ENCODE assay signal across 8 mouse cellular contexts in the genomic region with DNA sequence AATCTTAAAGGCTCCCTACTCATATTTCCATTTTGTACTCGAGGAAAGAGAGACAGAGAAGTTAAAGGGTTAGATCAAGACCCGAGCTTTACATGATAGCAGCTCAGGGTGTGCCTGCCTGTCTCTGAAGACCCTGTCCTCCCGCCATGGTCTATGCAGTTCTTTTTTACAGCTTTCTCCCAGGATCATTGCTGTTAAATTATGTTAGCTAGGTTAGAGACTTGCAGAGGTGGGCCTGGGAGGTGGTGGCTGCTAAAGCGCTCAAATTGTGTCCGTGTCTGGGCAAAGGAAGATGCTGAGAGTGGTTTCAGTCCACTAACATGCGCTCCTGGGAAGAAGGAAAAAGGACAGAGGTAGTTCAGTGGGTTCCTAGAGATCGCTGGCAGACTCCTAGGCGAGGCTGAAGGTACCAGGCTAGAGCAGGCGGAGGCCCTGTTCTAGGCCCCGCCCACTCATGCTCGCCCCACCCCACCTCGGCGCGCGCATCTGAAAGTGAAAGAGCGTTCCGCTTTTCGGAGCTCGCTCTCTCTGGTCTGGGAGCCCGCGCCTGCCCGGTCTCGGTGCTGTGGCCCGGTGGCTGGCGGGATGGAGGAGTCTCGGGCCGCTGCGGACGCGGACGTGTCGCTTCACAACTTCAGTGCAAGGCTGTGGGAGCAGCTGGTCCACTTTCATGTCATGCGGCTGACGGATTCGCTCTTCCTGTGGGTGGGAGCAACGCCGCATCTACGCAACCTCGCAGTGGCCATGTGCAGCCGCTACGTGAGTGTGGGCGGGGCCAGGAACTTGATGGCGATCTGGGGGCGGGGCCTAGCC. TPM values are rescaled to one million over a fixed set of nuclear protein-coding genes. Genes with fewer than 3 reads are reported as not detected.
A peak's percentile ranks its signal among the peaks of the same experiment; 100 is the strongest.
DNase-seq lines count a peak whose midpoint lies in the region; ATAC-seq lines count a peak whose summit lies in the region.

A gene (plus strand): TSS at position 474 of the 813 bp plus-strand sequence.

- no peaks in the 10 kb centered on the region for H3K27me3 ChIP-seq in intestine, embryonic 15.5 days (replicated peaks)

- intact Hi-C loops in gastrocnemius, postnatal 36 days (cut with DNase I) = no loop called here
- intact Hi-C loops in left cerebral cortex, postnatal 14 days (cut with DNase I) = no loop called here

- peak within 1 kb of the TSS; percentile 67 for H3K9ac ChIP-seq in intestine, embryonic 15.5 days

- H3K36me3 ChIP-seq in intestine, embryonic 15.5 days = peaks cover 7% of the 10 kb centered on the region; the same call in 1 of the 2 replicates

- peak within 1 kb of the TSS; percentile 69 for H3K4me3 ChIP-seq in intestine, embryonic 15.5 days (replicated peaks)

- peak within 1 kb of the TSS; percentile 72 for H3K4me2 ChIP-seq in intestine, embryonic 15.5 days (replicated peaks)

- peak; percentile 96 for DNase-seq in adrenal gland, adult 2 months
- DNase-seq in embryo, embryonic 11.5 days (ENCODE audit: low read depth, low spot score) = peak; percentile 89
- DNase-seq in gastrocnemius, postnatal 36 days = peak; percentile 88 to 94
- DNase-seq in left cerebral cortex, postnatal 14 days (ENCODE audit: low spot score in 2 of 2) = peak; percentile 91 to 95
- DNase-seq in right cerebral cortex, postnatal 14 days = peak; percentile 93
- peak; percentile 96 for DNase-seq in urinary bladder, postnatal 25 days (ENCODE audit: low spot score)

- WGBS in intestine, embryonic 15.5 days = 2% methylated on average over 44 of the region's 44 CpGs

- H3K27ac ChIP-seq in intestine, embryonic 15.5 days = peak within 1 kb of the TSS; percentile 96

- no peaks in the 10 kb centered on the region for H3K9me3 ChIP-seq in intestine, embryonic 15.5 days

- H3K4me1 ChIP-seq in intestine, embryonic 15.5 days (replicated peaks) = 0 out of 2 replicates have a peak, but pooled peaks cover 5% of the 10 kb centered on the region

- peak; percentile 99 for ATAC-seq in intestine, embryonic 15.5 days
- peak; percentile 96 for ATAC-seq in megakaryocyte-erythroid progenitor cell, adult 5-6 weeks (replicated peaks; ENCODE audit: low FRiP score, low TSS enrichment, poor library complexity, severe bottlenecking)

RNA-seq across cellular contexts. Expression of the gene that starts here (rescaled TPM):
- total RNA-seq in adrenal gland, adult 2 months (2021) = 10 to 100 TPM; 30.4 to 36.3 TPM
- polyA plus RNA-seq in adrenal gland, adult 2 months (2012; rRNA removed) = 109 and 110 TPM in 2 replicates
- 10 to 100 TPM; 13.5 to 14.3 TPM for total RNA-seq in gastrocnemius, postnatal 36 days (2021)
- 71.3 and 88.2 TPM in 2 replicates for polyA plus RNA-seq in intestine, embryonic 15.5 days (2015; fragmentation: Nextera tagmentation; extraction: Ambion mirVana)
- 10 to 100 TPM; 23.6 to 29.0 TPM for total RNA-seq in left cerebral cortex, postnatal 14 days (2021)
- total RNA-seq in megakaryocyte-erythroid progenitor cell, adult 5-6 weeks (2014; fragmentation: Nextera tagmentation) = 53.4 and 73.9 TPM in 2 replicates
- total RNA-seq in megakaryocyte-erythroid progenitor cell, adult 5-6 weeks (2017) = 145 and 217 TPM in 2 replicates

Comparison
In these comparisons a context has a peak if more than half of its experiments do, and no peak if none do; other contexts are left out.
1. Peak in every context shown above with its lines: DNase-seq, ATAC-seq, H3K4me3 ChIP-seq and H3K27ac ChIP-seq.